Mouse (Mus musculus) forebrain, embryonic 11.5 days (tissue): ENCODE data around the gene Gm21797. TPM values are rescaled to one million over a fixed set of nuclear protein-coding genes. Genes with fewer than 3 reads are reported as not detected.
"Not testable (repeated sequence)": the region's sequence is repeated elsewhere in the genome, so short reads cannot be mapped to it uniquely, and the experiment has no call there.

Experiments used
- ATAC-seq: fragments of 200-750 bp; cut with Nextera tagmentation; replicated peaks from 2 replicates; pipeline ENCODE4 v1.8.0; 2017; ENCODE audit warnings: moderate TSS enrichment; ENCODE audit not compliant: low FRiP score
- DNase-seq: peaks from one replicate; pipeline ENCODE4 v3.0.0-alpha.2; 2017; ENCODE audit warnings: low spot score
- H3K27ac ChIP-seq: fragments of 300-500 bp; sonication (generic); 2 replicates; pipeline ENCODE4 v1.5.1; 2014; ENCODE audit warnings: low read depth, low read length
- H3K27me3 ChIP-seq: fragments of 300-500 bp; sonication (generic); 2 replicates; pipeline ENCODE4 v1.6.1; 2014; ENCODE audit warnings: mild to moderate bottlenecking, low read length, mixed read lengths; ENCODE audit not compliant: control insufficient read depth, insufficient read depth
- H3K36me3 ChIP-seq: fragments of 300-500 bp; sonication (generic); 2 replicates; pipeline ENCODE4 v1.6.1; 2014; ENCODE audit warnings: mild to moderate bottlenecking, low read length, moderate library complexity, mixed read lengths; ENCODE audit not compliant: control insufficient read depth, insufficient read depth
- H3K4me1 ChIP-seq: fragments of 300-500 bp; sonication (generic); replicated peaks from 2 replicates; pipeline ENCODE4 v1.6.1; 2014; ENCODE audit warnings: low read length, mixed read lengths; ENCODE audit not compliant: control insufficient read depth, insufficient read depth
- H3K4me2 ChIP-seq: fragments of 300-500 bp; sonication (generic); 2 replicates; pipeline ENCODE4 v1.6.1; 2014; ENCODE audit warnings: low read depth, mild to moderate bottlenecking, low read length, moderate library complexity, mixed read lengths; ENCODE audit not compliant: severe bottlenecking
- H3K4me3 ChIP-seq: fragments of 300-500 bp; sonication (generic); 2 replicates; pipeline ENCODE4 v1.5.1; 2014; ENCODE audit warnings: low read depth, low read length
- H3K9ac ChIP-seq: fragments of 300-500 bp; sonication (generic); 2 replicates; pipeline ENCODE4 v1.6.1; 2014; ENCODE audit warnings: low read length
- H3K9me3 ChIP-seq: fragments of 300-500 bp; sonication (generic); 2 replicates; pipeline ENCODE4 v1.6.1; 2016; ENCODE audit warnings: low read length, mixed read lengths; ENCODE audit not compliant: control insufficient read depth
- WGBS: fragments of 180-500 bp; shearing (Covaris S2); extraction: QIAGEN DNeasy Blood & Tissue Kit; methylation state at CpG from one replicate; pipeline ENCODE4 v1.1.7; 2014; 5-methylcytosine and 5-hydroxymethylcytosine counted together
- polyA plus RNA-seq: library from polyadenylated mRNA; unstranded; fragments of >200 nt; fragmentation: Nextera tagmentation; extraction: Ambion mirVana; gene quantifications from 2 replicates; pipeline ENCODE4 v1.2.1, GENCODE M21; 2014

Gene Gm21797
- polyA plus RNA-seq: not detected in 2 replicates

DNA sequence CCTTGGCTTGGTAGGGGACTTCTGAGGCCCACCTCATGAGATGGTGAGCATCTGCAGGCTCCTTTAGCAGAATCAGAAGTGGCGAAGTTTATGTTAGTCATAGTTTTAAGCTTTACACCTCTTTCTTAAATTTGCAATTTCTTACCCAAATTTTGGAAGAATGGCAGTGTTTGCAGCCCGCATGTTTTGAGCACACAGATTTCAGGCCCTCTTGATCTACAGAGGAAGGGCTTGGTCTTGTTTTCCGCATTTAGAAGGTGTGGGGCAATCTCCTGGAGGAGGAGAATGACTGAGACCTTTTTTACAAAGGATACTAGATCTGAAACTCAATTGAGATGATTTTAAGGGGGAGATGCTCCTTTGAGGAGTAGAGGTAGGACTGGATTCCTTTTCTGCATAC lies at the start of gene Gm21797:
Gm21797 (minus strand) TSS at position 101 of the 400 bp plus-strand sequence.
- H3K4me1 ChIP-seq, H3K36me3 ChIP-seq, H3K27me3 ChIP-seq, DNase-seq, H3K9ac ChIP-seq, H3K27ac ChIP-seq, H3K9me3 ChIP-seq, H3K4me2 ChIP-seq, H3K4me3 ChIP-seq, ATAC-seq: not testable (repeated sequence)
- no CpG with 5 or more reads among the region's 3 CpGs for WGBS

DNA sequence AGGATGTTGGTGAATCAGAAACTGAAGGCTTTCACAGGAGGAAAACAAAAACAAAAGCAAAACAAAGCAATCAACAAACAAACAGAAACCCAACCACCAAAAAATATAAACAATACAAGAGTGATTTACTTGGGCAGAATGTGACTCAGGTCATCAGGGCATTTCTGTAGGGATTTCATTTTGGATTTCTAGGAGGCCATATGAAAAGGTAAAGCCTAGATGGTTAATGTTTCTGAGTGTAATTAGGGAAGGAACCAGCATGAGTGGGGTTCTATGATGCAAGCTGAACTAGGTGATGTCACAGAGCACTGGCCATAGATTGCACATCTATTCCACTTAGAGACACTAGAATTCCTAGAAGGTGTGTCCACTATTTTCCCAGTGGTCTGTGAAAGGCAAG lies 29.0 kb upstream of the Gm21797 start, which contains the start of gene Gm20795:
Gm20795 (plus strand) TSS at position 301 of the 400 bp plus-strand sequence.
- H3K4me1 ChIP-seq, H3K27me3 ChIP-seq, H3K4me2 ChIP-seq, H3K36me3 ChIP-seq, H3K9me3 ChIP-seq, ATAC-seq, H3K9ac ChIP-seq, DNase-seq, H3K27ac ChIP-seq, H3K4me3 ChIP-seq: not testable (repeated sequence)

Other genes with a start within 250 kb of the Gm21797 start
- not detected in 2 replicates for gene Gm21852, start 123.8 kb downstream of the Gm21797 start, polyA plus RNA-seq
- gene Gm20795, start 29.1 kb upstream of the Gm21797 start, polyA plus RNA-seq: not detected in 2 replicates